Mouse (Mus musculus) lung, adult 10 weeks (tissue): ENCODE measurements around the gene Glrb. TPM values are rescaled to one million over a fixed set of nuclear protein-coding genes. Genes with fewer than 3 reads are reported as not detected.

Source experiments
- polyA plus RNA-seq: library from polyadenylated mRNA; stranded (reverse); fragments of 350-450 nt; fragmentation: Illumina TruSeq; extraction: RNeasy Lipid Tissue Mini Kit (QIAGEN cat#74804); gene quantifications from one replicate; pipeline ENCODE4 v1.2.3, GENCODE M21; 2014; ENCODE audit warnings: low read depth, low replicate concordance; ENCODE audit not compliant: insufficient read depth

Glrb gene
- polyA plus RNA-seq, result 0.25 TPM

DNA sequence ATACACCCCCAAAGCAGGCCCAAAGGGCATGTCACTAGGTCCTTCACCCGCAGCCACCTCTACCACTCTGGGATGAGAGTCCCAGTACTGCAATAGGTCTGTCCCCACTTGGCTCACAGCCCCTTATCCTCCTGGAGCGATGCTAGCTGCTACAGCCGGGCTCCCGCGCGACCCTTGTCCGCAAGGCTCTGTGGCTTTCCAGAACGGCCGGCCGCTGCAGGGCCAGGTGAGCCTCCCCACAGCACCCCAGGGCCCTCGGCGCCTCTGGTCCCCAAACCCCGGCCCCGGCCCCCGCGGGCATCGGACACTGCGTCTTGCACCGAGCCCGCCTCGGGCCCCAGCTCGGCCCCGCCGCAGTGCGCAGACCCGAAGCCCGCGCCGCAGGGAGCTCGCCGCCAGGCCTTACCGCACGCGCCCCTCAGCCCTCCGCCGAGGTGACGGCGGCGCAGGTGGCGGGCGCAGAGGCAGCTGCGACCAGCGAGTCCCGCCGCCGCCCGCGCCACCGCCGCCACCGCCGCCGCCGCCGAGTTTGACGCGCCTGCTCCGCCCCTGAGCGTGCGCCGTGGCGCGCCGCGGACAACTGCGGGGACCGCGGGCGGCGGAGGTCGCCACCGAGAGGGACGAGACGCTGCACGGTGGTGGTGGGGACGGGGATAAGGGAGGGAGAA is at the start of gene Glrb:
Gene Glrb, minus strand, starts transcription at position 550 of the 668 bp plus-strand sequence.

DNA sequence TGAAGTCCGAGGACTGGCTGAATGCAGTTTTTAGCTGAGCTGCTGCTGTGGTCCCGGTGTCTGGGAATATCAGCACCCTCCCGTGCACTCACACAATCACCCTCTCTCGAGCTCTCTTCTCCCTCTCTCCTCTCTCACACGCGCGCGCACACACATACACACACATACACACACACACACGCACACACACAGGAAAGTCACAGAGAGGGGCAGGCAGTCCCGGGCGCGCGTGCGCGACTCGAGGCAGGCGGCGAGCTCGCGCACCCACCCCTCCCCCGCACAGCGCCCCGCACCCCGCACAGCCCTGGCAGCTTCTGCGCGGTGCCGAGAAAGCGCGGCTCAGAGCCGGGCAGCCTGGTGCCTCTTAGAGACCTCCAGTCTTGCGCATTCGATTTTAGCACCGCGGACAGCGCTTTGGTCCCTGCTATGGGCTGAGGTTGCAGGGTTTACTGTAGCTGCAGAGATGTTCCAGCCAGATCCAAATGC is 110.8 kb downstream of the Glrb start, which contains the start of gene Gria2:
Gene Gria2, minus strand, starts transcription at position 240 of the 486 bp plus-strand sequence.

Other genes starting within 250 kb of the Glrb start
- not detected for gene Gria2, start 110.8 kb downstream of the Glrb start, polyA plus RNA-seq
- 1.5 TPM for gene Pdgfc, start 122.8 kb upstream of the Glrb start, polyA plus RNA-seq